ENCODE assay signal across 18 mouse cellular contexts in the genomic region with DNA sequence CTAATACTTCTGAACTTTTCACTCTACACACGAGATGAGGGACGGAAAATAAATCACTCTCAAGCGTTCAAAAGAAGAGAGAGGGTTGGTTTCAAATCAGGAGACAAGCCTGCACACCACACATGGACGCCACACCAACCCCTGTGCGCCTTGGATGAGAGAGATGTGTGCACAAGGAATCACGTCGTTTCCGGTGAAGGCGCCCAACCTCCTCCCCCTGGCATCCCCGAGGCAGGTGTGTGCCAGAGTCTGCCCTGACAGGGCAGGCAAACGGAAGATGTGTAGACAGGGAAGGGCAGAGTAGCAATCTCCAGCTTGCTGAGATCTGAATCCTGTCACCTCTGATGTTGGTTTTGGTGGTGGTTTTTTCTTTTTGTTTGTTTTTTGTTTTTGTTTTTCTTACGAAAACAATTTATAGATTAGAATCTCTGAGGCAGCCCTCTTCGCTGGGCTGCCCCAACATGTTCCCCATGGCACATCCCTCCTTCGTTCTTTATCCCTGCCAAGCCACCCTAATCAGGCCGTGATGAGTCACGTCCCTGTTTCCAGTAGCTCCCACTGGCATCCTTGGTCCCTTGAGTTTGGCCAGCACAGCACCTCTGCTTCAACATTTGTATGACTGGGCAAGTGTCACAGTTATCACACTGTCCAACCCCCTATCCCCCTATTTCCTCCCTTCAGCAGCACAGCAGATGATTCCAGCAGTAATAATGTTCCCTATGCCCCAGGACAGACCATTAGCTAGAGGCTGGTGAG.
"Had no signal": no experiment of that assay in that cellular context is flagged by ENCODE, and none has a peak within 500 bp of the region (broad histone marks: within the 10 kb centered on the region; RNA-seq: fewer than 3 reads in every experiment).

No protein-coding gene starts in this region.

- H3K27me3 ChIP-seq: limb, embryonic 15.5 days; liver, embryonic 13.5 days; lung, embryonic 15.5 days; megakaryocyte, embryonic 14.5 days; midbrain, embryonic 15.5 days had no signal

- H3K9me3 ChIP-seq: limb, embryonic 15.5 days; liver, embryonic 13.5 days; lung, embryonic 15.5 days; megakaryocyte, embryonic 14.5 days; midbrain, embryonic 15.5 days had no signal

- H3K4me1 ChIP-seq: limb, embryonic 15.5 days; lung, embryonic 15.5 days had no signal

- H3K27ac ChIP-seq: kidney, postnatal 0 days; limb, embryonic 15.5 days; liver, embryonic 13.5 days; lung, embryonic 15.5 days; macrophage; midbrain, embryonic 15.5 days had no signal

- DNase-seq: kidney, adult 9 months; kidney, postnatal 36 days; layer of hippocampus, adult 9-11 months; layer of hippocampus, postnatal 36 days; liver, embryonic 13.5 days; liver, postnatal 0 days; lung, postnatal 14 days; right cerebral cortex, postnatal 14 days; spleen, adult 18-20 months; thymus, adult 2 months; thymus, postnatal 36 days had no signal

- H3K4me2 ChIP-seq: limb, embryonic 15.5 days; liver, embryonic 13.5 days; lung, embryonic 15.5 days; midbrain, embryonic 11.5 days; midbrain, embryonic 15.5 days had no signal

- H3K9ac ChIP-seq: limb, embryonic 15.5 days; liver, embryonic 13.5 days; liver, postnatal 0 days; lung, embryonic 15.5 days; midbrain, embryonic 15.5 days had no signal

- H3K4me3 ChIP-seq: limb, embryonic 15.5 days; liver, embryonic 13.5 days; lung, embryonic 15.5 days; megakaryocyte, embryonic 14.5 days; midbrain, embryonic 15.5 days had no signal

- H3K36me3 ChIP-seq: limb, embryonic 15.5 days; liver, embryonic 13.5 days; lung, embryonic 15.5 days; midbrain, embryonic 15.5 days had no signal

- ATAC-seq: liver, postnatal 0 days; midbrain, embryonic 15.5 days had no signal
